Mouse (Mus musculus) C2C12 (cell line): ENCODE measurements around the gene Sltm.

ENCODE experiments used
- CEBPB ChIP-seq: IDR thresholded peaks from one replicate; pipeline ENCODE4 v1.6.1; 2011; ENCODE audit warnings: low read depth, mild to moderate bottlenecking, control low read depth, moderate library complexity
- CTCF ChIP-seq: IDR thresholded peaks from one replicate; pipeline ENCODE4 v1.5.1; 2011; ENCODE audit not compliant: control insufficient read depth, insufficient read depth, insufficient read length
- FOSL1 ChIP-seq: IDR thresholded peaks from one replicate; pipeline ENCODE4 v1.8.0; 2011; ENCODE audit warnings: mild to moderate bottlenecking, low read length; ENCODE audit not compliant: poor library complexity, insufficient read depth, severe bottlenecking
- MAX ChIP-seq: IDR thresholded peaks from one replicate; pipeline ENCODE4 v1.6.1; 2011; ENCODE audit warnings: mild to moderate bottlenecking, control low read depth
- MYOG ChIP-seq: IDR thresholded peaks from one replicate; pipeline ENCODE4 v1.6.1; 2011; ENCODE audit not compliant: control insufficient read depth, insufficient read length; ENCODE audit errors: extremely low read depth
- USF1 ChIP-seq: IDR thresholded peaks from one replicate; pipeline ENCODE4 v1.6.1; 2011; ENCODE audit warnings: low read depth, mild to moderate bottlenecking, control low read depth, moderate library complexity

- TF ChIP-seq CTCF (no peak), CEBPB (no peak), MAX (no peak), USF1 (no peak), MYOG (no peak), FOSL1 (no peak)
Measured at GRCm38 (mm10) chr9:70562825-70563224, 20.3 kb downstream of the Sltm start.
